Mouse (Mus musculus): ENCODE measurements around the gene Itih3. TPM values are rescaled to one million over a fixed set of nuclear protein-coding genes. Genes with fewer than 3 reads are reported as not detected.

Gene Itih3
- total and polyA plus RNA-seq, 2 experiments from 2014 or later, result 5.3 to 6.1 TPM

GRCm38 (mm10) chr14:30874095-30874700 is 49.4 kb downstream of the Itih3 start:
- H3K9me3 ChIP-seq (ENCODE audit: low read length), result no peaks in the 10 kb centered on the region
- no peak overlapping the region for H3K4me3 ChIP-seq (ENCODE audit: low read depth, low read length)
- H3K36me3 ChIP-seq (ENCODE audit: insufficient read depth, low read length), result peaks cover 33% of the 10 kb centered on the region
- no peaks in the 10 kb centered on the region for H3K4me1 ChIP-seq (ENCODE audit: insufficient read depth, low read length)
- H3K9ac ChIP-seq (replicated peaks; ENCODE audit: low read length, poor library complexity, severe bottlenecking), result no peak overlapping the region
- DNase-seq (ENCODE audit: low spot score) (no peak), ATAC-seq (ENCODE audit: low FRiP score) (no peak)
- no peaks in the 10 kb centered on the region for H3K27me3 ChIP-seq (ENCODE audit: insufficient read depth, low read length)
- no peak for TF ChIP-seq CTCF (IDR thresholded peaks at IDR 0.05)
- 83% methylated on average over 16 of the region's 18 CpGs for WGBS
- no peak overlapping the region for H3K4me2 ChIP-seq (ENCODE audit: low read depth, low read length, poor library complexity, severe bottlenecking)
- H3K27ac ChIP-seq (ENCODE audit: low read depth, low read length), result no peak overlapping the region

- H3K4me2 ChIP-seq (ENCODE audit: low read depth, low read length, poor library complexity, severe bottlenecking), result no peak overlapping the region
- no peaks in the 10 kb centered on the region for H3K9me3 ChIP-seq (ENCODE audit: low read length)
- no peak for ATAC-seq (ENCODE audit: low FRiP score)
- H3K27ac ChIP-seq (ENCODE audit: low read depth, low read length), result no peak overlapping the region
- no peak overlapping the region for H3K9ac ChIP-seq (replicated peaks; ENCODE audit: low read length, poor library complexity, severe bottlenecking)
- no peaks in the 10 kb centered on the region for H3K27me3 ChIP-seq (ENCODE audit: insufficient read depth, low read length)
- TF ChIP-seq CTCF (IDR thresholded peaks at IDR 0.05), result no peak
- H3K36me3 ChIP-seq (ENCODE audit: insufficient read depth, low read length), result peaks cover 40% of the 10 kb centered on the region
- H3K4me1 ChIP-seq (ENCODE audit: insufficient read depth, low read length), result no peaks in the 10 kb centered on the region
- 88% methylated on average over 25 of the region's 25 CpGs for WGBS
- DNase-seq (ENCODE audit: low spot score), result no peak
- H3K4me3 ChIP-seq (ENCODE audit: low read depth, low read length), result no peak overlapping the region
Measured at GRCm38 (mm10) chr14:30870206-30871147, 53.1 kb downstream of the Itih3 start.

- Histone ChIP-seq H3K36me3 (ENCODE audit: insufficient read depth, low read length) (peaks cover 43% of the 10 kb centered on the region), H3K9me3 (ENCODE audit: low read length) (no peaks in the 10 kb centered on the region), H3K4me3 (ENCODE audit: low read depth, low read length) (no peak overlapping the region), H3K4me1 (ENCODE audit: insufficient read depth, low read length) (no peaks in the 10 kb centered on the region), H3K27ac (ENCODE audit: low read depth, low read length) (no peak overlapping the region), H3K4me2 (ENCODE audit: low read depth, low read length, poor library complexity, severe bottlenecking) (no peak overlapping the region), H3K27me3 (ENCODE audit: insufficient read depth, low read length) (no peaks in the 10 kb centered on the region), H3K9ac (replicated peaks; ENCODE audit: low read length, poor library complexity, severe bottlenecking) (no peak overlapping the region)
- no peak for DNase-seq (ENCODE audit: low spot score)
- 87% methylated on average over 8 of the region's 8 CpGs for WGBS
- TF ChIP-seq CTCF (IDR thresholded peaks at IDR 0.05), result no peak
- no peak for ATAC-seq (ENCODE audit: low FRiP score)
Measured at GRCm38 (mm10) chr14:30869391-30869801, 54.2 kb downstream of the Itih3 start.

- no peaks in the 10 kb centered on the region for H3K4me1 ChIP-seq (ENCODE audit: insufficient read depth, low read length)
- H3K9ac ChIP-seq (replicated peaks; ENCODE audit: low read length, poor library complexity, severe bottlenecking), result no peak overlapping the region
- no peak for DNase-seq (ENCODE audit: low spot score)
- WGBS, result 91% methylated on average over 10 of the region's 10 CpGs
- peaks cover 44% of the 10 kb centered on the region for H3K36me3 ChIP-seq (ENCODE audit: insufficient read depth, low read length)
- no peak overlapping the region for H3K4me3 ChIP-seq (ENCODE audit: low read depth, low read length)
- no peaks in the 10 kb centered on the region for H3K27me3 ChIP-seq (ENCODE audit: insufficient read depth, low read length)
- no peak for TF ChIP-seq CTCF (IDR thresholded peaks at IDR 0.05)
- H3K9me3 ChIP-seq (ENCODE audit: low read length), result no peaks in the 10 kb centered on the region
- no peak for ATAC-seq (ENCODE audit: low FRiP score)
- H3K4me2 ChIP-seq (ENCODE audit: low read depth, low read length, poor library complexity, severe bottlenecking), result no peak overlapping the region
- H3K27ac ChIP-seq (ENCODE audit: low read depth, low read length), result no peak overlapping the region
Measured at GRCm38 (mm10) chr14:30868826-30869225, 54.7 kb downstream of the Itih3 start.

GRCm38 (mm10) chr14:30867042-30867441 is 56.5 kb downstream of the Itih3 start:
- H3K9me3 ChIP-seq (ENCODE audit: low read length), result no peaks in the 10 kb centered on the region
- DNase-seq (ENCODE audit: low spot score) (peak; percentile 88), ATAC-seq (ENCODE audit: low FRiP score) (no peak)
- WGBS, result 34% methylated on average over 5 of the region's 5 CpGs
- H3K36me3 ChIP-seq (ENCODE audit: insufficient read depth, low read length), result peaks cover 32% of the 10 kb centered on the region
- no peaks in the 10 kb centered on the region for H3K4me1 ChIP-seq (ENCODE audit: insufficient read depth, low read length)
- peak; percentile 86 for TF ChIP-seq CTCF (IDR thresholded peaks at IDR 0.05)
- no peak overlapping the region for H3K9ac ChIP-seq (replicated peaks; ENCODE audit: low read length, poor library complexity, severe bottlenecking)
- no peaks in the 10 kb centered on the region for H3K27me3 ChIP-seq (ENCODE audit: insufficient read depth, low read length)
- no peak overlapping the region for H3K4me2 ChIP-seq (ENCODE audit: low read depth, low read length, poor library complexity, severe bottlenecking)
- H3K27ac ChIP-seq (ENCODE audit: low read depth, low read length), result no peak overlapping the region
- no peak overlapping the region for H3K4me3 ChIP-seq (ENCODE audit: low read depth, low read length)

- Histone ChIP-seq H3K9me3 (ENCODE audit: low read length) (no peaks in the 10 kb centered on the region), H3K4me1 (ENCODE audit: insufficient read depth, low read length) (no peaks in the 10 kb centered on the region), H3K9ac (replicated peaks; ENCODE audit: low read length, poor library complexity, severe bottlenecking) (no peak overlapping the region), H3K4me3 (ENCODE audit: low read depth, low read length) (no peak overlapping the region), H3K4me2 (ENCODE audit: low read depth, low read length, poor library complexity, severe bottlenecking) (no peak overlapping the region), H3K36me3 (ENCODE audit: insufficient read depth, low read length) (peaks cover 27% of the 10 kb centered on the region), H3K27ac (ENCODE audit: low read depth, low read length) (no peak overlapping the region), H3K27me3 (ENCODE audit: insufficient read depth, low read length) (no peaks in the 10 kb centered on the region)
- peak; percentile 36 for DNase-seq (ENCODE audit: low spot score)
- 66% methylated on average over 3 of the region's 3 CpGs for WGBS
- peak; percentile 71 for TF ChIP-seq CTCF (IDR thresholded peaks at IDR 0.05)
- ATAC-seq (ENCODE audit: low FRiP score), result no peak; the same call in 1 of the 2 replicates
Measured at GRCm38 (mm10) chr14:30865311-30865710, 58.2 kb downstream of the Itih3 start.

Measured in midbrain, postnatal 0 days (tissue).